27 mouse cellular contexts compared by ENCODE assay signal in the genomic region with DNA sequence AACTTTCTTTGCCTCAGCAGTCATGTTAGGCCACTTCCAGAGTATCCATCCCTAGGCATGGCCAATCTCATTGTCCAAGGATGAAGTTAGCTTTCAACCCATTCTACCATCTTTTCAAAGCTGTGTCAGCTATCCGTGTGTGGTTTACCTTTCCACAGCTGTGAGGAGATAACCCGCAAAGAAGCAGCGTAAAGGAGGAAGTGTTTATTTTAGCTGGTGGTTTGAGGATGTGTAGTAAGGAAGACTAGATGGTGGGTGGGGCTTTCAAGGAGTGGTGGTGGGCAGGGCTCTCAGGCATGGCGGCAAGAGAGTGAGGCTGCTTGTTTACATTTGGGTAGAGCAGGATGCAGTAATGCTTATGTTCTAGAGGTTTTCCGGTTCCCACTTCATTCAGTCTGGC. TPM values are rescaled to one million over a fixed set of nuclear protein-coding genes. Genes with fewer than 3 reads are reported as not detected.
DNase-seq lines count a peak whose midpoint lies in the region; ATAC-seq and TF ChIP-seq lines count a peak whose summit lies in the region.
"Had no signal": no experiment of that assay in that cellular context is flagged by ENCODE, and none has a peak within 500 bp of the region (broad histone marks: within the 10 kb centered on the region; RNA-seq: fewer than 3 reads in every experiment).

No protein-coding gene starts in this region.

- H3K36me3 ChIP-seq in lung, postnatal 0 days (ENCODE audit: insufficient read depth, low read length), result no peaks in the 10 kb centered on the region
- H3K36me3 ChIP-seq in hindbrain, embryonic 14.5 days (replicated peaks; ENCODE audit: control insufficient read depth, insufficient read depth), result no peaks in the 10 kb centered on the region
- H3K36me3 ChIP-seq: embryonic facial prominence, embryonic 15.5 days; forebrain, embryonic 10.5 days; forebrain, embryonic 15.5 days; heart, embryonic 15.5 days; hindbrain, embryonic 13.5 days had no signal

- no peak for TF ChIP-seq CTCF in lung, postnatal 0 days (IDR thresholded peaks at IDR 0.05)

- H3K9ac ChIP-seq in lung, postnatal 0 days (replicated peaks; ENCODE audit: low read depth), result no peak overlapping the region
- H3K9ac ChIP-seq in hindbrain, embryonic 14.5 days, result no peak overlapping the region
- H3K9ac ChIP-seq: embryonic facial prominence, embryonic 15.5 days; forebrain, embryonic 15.5 days; heart, embryonic 15.5 days; hindbrain, embryonic 13.5 days had no signal

- ATAC-seq in lung, postnatal 0 days, result no peak
- peak; percentile 91 for ATAC-seq in granulocyte monocyte progenitor cell, adult 5-6 weeks (replicated peaks; ENCODE audit: poor library complexity, severe bottlenecking)
- ATAC-seq in hindbrain, embryonic 14.5 days (ENCODE audit: low FRiP score), result no peak
- ATAC-seq: forebrain, embryonic 15.5 days had no signal

- H3K27me3 ChIP-seq in lung, postnatal 0 days (replicated peaks; ENCODE audit: insufficient read depth, low read length), result no peaks in the 10 kb centered on the region
- no peaks in the 10 kb centered on the region for H3K27me3 ChIP-seq in hindbrain, embryonic 14.5 days (ENCODE audit: control insufficient read depth, insufficient read depth, low read length)
- H3K27me3 ChIP-seq: embryonic facial prominence, embryonic 15.5 days; forebrain, embryonic 15.5 days; heart, embryonic 15.5 days; hindbrain, embryonic 13.5 days had no signal

- DNase-seq in lung, postnatal 0 days (ENCODE audit: low spot score), result peak; percentile 11
- no peak for DNase-seq in lung, postnatal 14 days
- DNase-seq in thymus, postnatal 4 days, result peak; percentile 14
- DNase-seq in thymus, postnatal 10 days (ENCODE audit: low spot score in 2 of 2), result no peak
- DNase-seq in hindbrain, embryonic 14.5 days (ENCODE audit: low spot score), result no peak
- no peak for DNase-seq in frontal cortex, postnatal 14 days (ENCODE audit: low spot score in 2 of 2)
- no peak for DNase-seq in left cerebral cortex, postnatal 36 days (ENCODE audit: low spot score in 2 of 2)
- DNase-seq: adrenal gland, postnatal 10 days; cerebellum, adult 11-12 months; cerebellum, adult 9-11 months; cerebellum, postnatal 36 days; gastrocnemius, postnatal 10 days; heart, adult 2 months; heart, postnatal 14 days had no signal

- H3K27ac ChIP-seq in lung, postnatal 0 days (ENCODE audit: low read length), result no peak overlapping the region
- H3K27ac ChIP-seq in hindbrain, embryonic 14.5 days, result no peak overlapping the region
- H3K27ac ChIP-seq: embryonic facial prominence, embryonic 15.5 days; forebrain, embryonic 10.5 days; forebrain, embryonic 15.5 days; heart, adult 2 months; heart, embryonic 15.5 days; hindbrain, embryonic 13.5 days had no signal

- no peak overlapping the region for H3K4me3 ChIP-seq in lung, postnatal 0 days (ENCODE audit: low read depth, low read length)
- H3K4me3 ChIP-seq in hindbrain, embryonic 14.5 days (replicated peaks; ENCODE audit: low read length), result no peak overlapping the region
- H3K4me3 ChIP-seq: embryonic facial prominence, embryonic 15.5 days; erythroblast, embryonic 14.5 days; forebrain, embryonic 10.5 days; forebrain, embryonic 15.5 days; heart, adult 2 months; heart, embryonic 15.5 days; hindbrain, embryonic 13.5 days had no signal

- WGBS in lung, postnatal 0 days, result 23% methylated on average over 5 of the region's 5 CpGs
- WGBS in hindbrain, embryonic 14.5 days, result 91% methylated on average over 5 of the region's 5 CpGs

- no peaks in the 10 kb centered on the region for H3K4me1 ChIP-seq in lung, postnatal 0 days (ENCODE audit: insufficient read depth, low read depth, low read length)
- H3K4me1 ChIP-seq in hindbrain, embryonic 14.5 days (replicated peaks; ENCODE audit: control insufficient read depth, insufficient read depth, low read length), result no peaks in the 10 kb centered on the region
- H3K4me1 ChIP-seq: embryonic facial prominence, embryonic 15.5 days; forebrain, embryonic 15.5 days had no signal

- intact Hi-C loops in left cerebral cortex, postnatal 36 days (cut with DNase I), result no loop called here

- no peak overlapping the region for H3K4me2 ChIP-seq in lung, postnatal 0 days (replicated peaks; ENCODE audit: low read depth, low read length)
- H3K4me2 ChIP-seq in hindbrain, embryonic 14.5 days (replicated peaks), result no peak overlapping the region
- H3K4me2 ChIP-seq: embryonic facial prominence, embryonic 15.5 days; forebrain, embryonic 15.5 days; heart, embryonic 11.5 days; heart, embryonic 15.5 days; hindbrain, embryonic 13.5 days had no signal

- H3K9me3 ChIP-seq in lung, postnatal 0 days (ENCODE audit: low read length), result no peaks in the 10 kb centered on the region
- no peaks in the 10 kb centered on the region for H3K9me3 ChIP-seq in hindbrain, embryonic 14.5 days (ENCODE audit: control insufficient read depth, low read length)
- H3K9me3 ChIP-seq: embryonic facial prominence, embryonic 15.5 days; forebrain, embryonic 10.5 days; forebrain, embryonic 15.5 days; heart, embryonic 15.5 days; hindbrain, embryonic 13.5 days had no signal

- TF ChIP-seq EP300 in lung, postnatal 0 days (IDR thresholded peaks at IDR 0.05), result no peak

RNA-seq across cellular contexts. Expression of a gene that starts 52.4 kb away (rescaled TPM):
- 31.6 and 47.5 TPM in 2 replicates for polyA plus RNA-seq in lung, postnatal 0 days (2015; fragmentation: Nextera tagmentation; extraction: Ambion mirVana)
- total RNA-seq in granulocyte monocyte progenitor cell, adult 5-6 weeks (2014; fragmentation: Nextera tagmentation), result not detected in 2 replicates
- not detected in 2 replicates for total RNA-seq in granulocyte monocyte progenitor cell, adult 5-6 weeks (2017)
- 32.3 and 53.8 TPM in 2 replicates for polyA plus RNA-seq in hindbrain, embryonic 14.5 days (2014; fragmentation: Nextera tagmentation; extraction: Ambion mirVana)
- under 1 TPM in 1 of 2 experiments, not detected in 1; 0.17 TPM for total RNA-seq in left cerebral cortex, postnatal 36 days (2021)
- total RNA-seq: adrenal gland, postnatal 10 days; adrenal gland, postnatal 4 days; gastrocnemius, postnatal 10 days; gastrocnemius, postnatal 4 days; heart, adult 2 months; heart, postnatal 14 days; hematopoietic stem cell, adult 5-6 weeks had no signal
- polyA plus RNA-seq: C2C12; embryonic facial prominence, embryonic 11.5 days; erythroblast, embryonic 14.5 days; heart, adult 2 months had no signal

Comparison
In these comparisons a context has a peak if more than half of its experiments do, and no peak if none do; other contexts are left out.
1. DNase-seq: peak in lung, postnatal 0 days (single experiment) and thymus, postnatal 4 days (single experiment); none in lung, postnatal 14 days (single experiment), thymus, postnatal 10 days (0 of 2), hindbrain, embryonic 14.5 days (single experiment), frontal cortex, postnatal 14 days (0 of 2) and left cerebral cortex, postnatal 36 days (0 of 2).